Mouse (Mus musculus) myocyte (in vitro differentiated cells): ENCODE data around the gene Tmem203. TPM values are rescaled to one million over a fixed set of nuclear protein-coding genes. Genes with fewer than 3 reads are reported as not detected.

Source experiments
- H3K27me3 ChIP-seq: one replicate; pipeline ENCODE4 v1.6.1; 2011; ENCODE audit not compliant: control insufficient read depth, insufficient read depth, insufficient read length
- H3K36me3 ChIP-seq: one replicate; pipeline ENCODE4 v1.6.1; 2011; ENCODE audit not compliant: control insufficient read depth, insufficient read depth
- H3K4me2 ChIP-seq: one replicate; pipeline ENCODE4 v1.6.1; 2011; ENCODE audit warnings: low read depth, control low read depth
- H3K4me3 ChIP-seq: one replicate; pipeline ENCODE4 v1.5.1; 2011; ENCODE audit warnings: mild to moderate bottlenecking, control low read depth, moderate library complexity
- H3K79me2 ChIP-seq: one replicate; pipeline ENCODE4 v1.6.1; 2011; ENCODE audit not compliant: control insufficient read depth, insufficient read depth
- H3ac ChIP-seq: one replicate; pipeline ENCODE4 v1.6.1; 2011; ENCODE audit not compliant: control insufficient read depth, insufficient read length
- CEBPB ChIP-seq: IDR thresholded peaks from 2 replicates; pipeline ENCODE4 v1.6.1; 2011; ENCODE audit warnings: mild to moderate bottlenecking, moderate library complexity; ENCODE audit not compliant: poor library complexity, insufficient read depth, severe bottlenecking
- E2F4 ChIP-seq: IDR thresholded peaks from one replicate; pipeline ENCODE4 v1.6.1; 2011; ENCODE audit warnings: mild to moderate bottlenecking, control low read depth, moderate library complexity; ENCODE audit not compliant: insufficient read depth
- MAX ChIP-seq: IDR thresholded peaks from one replicate; pipeline ENCODE4 v1.6.1; 2011; ENCODE audit warnings: low read depth, mild to moderate bottlenecking, control low read depth
- MYOD1 ChIP-seq, 3 experiments: IDR thresholded peaks; one replicate each; pipeline ENCODE4 v1.6.1; 2011; ENCODE audit warnings: control low read depth in 2 of 3, low read depth in 2 of 3, mild to moderate bottlenecking in 2 of 3, moderate library complexity in 1 of 3; ENCODE audit not compliant: insufficient read length in 2 of 3, control insufficient read depth in 1 of 3
- MYOG ChIP-seq, 3 experiments: IDR thresholded peaks; one replicate each; pipeline ENCODE4 v1.6.1; 2011; ENCODE audit warnings: control low read depth in 2 of 3, low read depth in 2 of 3, mild to moderate bottlenecking in 2 of 3; ENCODE audit not compliant: insufficient read length in 2 of 3, control insufficient read depth in 1 of 3, insufficient read depth in 1 of 3
- POLR2A ChIP-seq: IDR thresholded peaks from one replicate; pipeline ENCODE4 v1.6.1; 2011; ENCODE audit warnings: low read depth, mild to moderate bottlenecking, control low read depth, moderate library complexity; ENCODE audit not compliant: insufficient read length
- POLR2AphosphoS2 ChIP-seq: IDR thresholded peaks from one replicate; pipeline ENCODE4 v1.6.1; 2011; ENCODE audit warnings: low read depth, control low read depth; ENCODE audit not compliant: insufficient read length
- REST ChIP-seq: IDR thresholded peaks from one replicate; pipeline ENCODE4 v1.6.1; 2011; ENCODE audit warnings: mild to moderate bottlenecking, control low read depth, moderate library complexity; ENCODE audit not compliant: insufficient read depth, insufficient read length
- SRF ChIP-seq: IDR thresholded peaks from one replicate; pipeline ENCODE4 v1.6.1; 2011; ENCODE audit warnings: low read depth; ENCODE audit not compliant: control insufficient read depth, insufficient read length
- TCF12 ChIP-seq: IDR thresholded peaks from one replicate; pipeline ENCODE4 v1.6.1; 2011; ENCODE audit warnings: mild to moderate bottlenecking, control low read depth; ENCODE audit not compliant: poor library complexity, insufficient read depth, severe bottlenecking
- TCF3 ChIP-seq: IDR thresholded peaks from one replicate; pipeline ENCODE4 v1.6.1; 2011; ENCODE audit warnings: low read depth, control low read depth; ENCODE audit not compliant: insufficient read length
- USF1 ChIP-seq: IDR thresholded peaks from one replicate; pipeline ENCODE4 v1.6.1; 2011; ENCODE audit warnings: low read depth, mild to moderate bottlenecking, control low read depth, moderate library complexity
- polyA plus RNA-seq: library from polyadenylated mRNA; unstranded; fragments of >200 nt; fragmentation: generic; extraction: Trizol; gene quantifications from one replicate; pipeline ENCODE4 v1.2.1, GENCODE M21; 2012; ENCODE audit warnings: missing spikeins

Tmem203 gene
- polyA plus RNA-seq = 47.2 TPM

DNA sequence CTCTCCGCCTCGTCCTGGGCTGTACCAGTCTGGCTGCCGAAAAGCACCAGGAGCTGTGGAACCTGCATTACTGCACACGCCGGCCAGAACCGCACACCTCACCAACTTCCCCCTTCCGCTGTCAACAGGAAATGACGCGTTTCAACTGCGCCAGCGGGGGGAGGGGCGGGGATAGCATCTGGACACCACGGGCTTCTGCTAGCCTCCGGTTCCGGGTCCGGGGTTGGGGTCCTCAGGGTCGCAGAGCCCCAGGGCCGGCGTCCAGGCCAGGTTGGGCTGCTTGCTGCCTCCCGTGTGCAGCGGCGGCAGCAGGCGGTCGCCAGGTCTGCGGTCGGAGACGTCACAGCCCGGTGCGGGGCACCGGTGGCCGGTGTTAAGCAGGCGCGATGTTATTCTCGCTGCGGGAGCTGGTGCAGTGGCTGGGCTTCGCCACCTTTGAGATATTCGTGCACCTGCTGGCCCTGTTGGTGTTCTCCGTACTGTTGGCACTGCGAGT, at the start of gene Tmem203:
Gene Tmem203, plus strand, starts transcription at position 156 of the 496 bp plus-strand sequence.
- H3ac ChIP-seq = peak within 1 kb of the TSS; percentile 73
- H3K36me3 ChIP-seq = peaks cover 6% of the 10 kb centered on the region
- H3K27me3 ChIP-seq = no peaks in the 10 kb centered on the region
- H3K4me3 ChIP-seq = peak within 1 kb of the TSS; percentile 96
- TF ChIP-seq E2F4 (no peak), MYOG (IDR thresholded peaks at IDR 0.05; ENCODE audit: control insufficient read depth in 1 of 3, insufficient read depth in 1 of 3, insufficient read length in 2 of 3, low read depth in 2 of 3) (peak in 1 of 3 experiments; percentile 47), TCF12 (no peak), CEBPB (no peak), REST (no peak), USF1 (no peak), MYOD1 (IDR thresholded peaks at IDR 0.05; ENCODE audit: control insufficient read depth in 1 of 3, insufficient read length in 2 of 3, low read depth in 2 of 3) (peak in 2 of 3 experiments; percentile 3 to 45), POLR2A (peak; percentile 71), SRF (peak; percentile 75), MAX (no peak), TCF3 (no peak), POLR2AphosphoS2 (peak; percentile 72)
- H3K4me2 ChIP-seq = peak within 1 kb of the TSS; percentile 95
- H3K79me2 ChIP-seq = peaks cover 20% of the 10 kb centered on the region

DNA sequence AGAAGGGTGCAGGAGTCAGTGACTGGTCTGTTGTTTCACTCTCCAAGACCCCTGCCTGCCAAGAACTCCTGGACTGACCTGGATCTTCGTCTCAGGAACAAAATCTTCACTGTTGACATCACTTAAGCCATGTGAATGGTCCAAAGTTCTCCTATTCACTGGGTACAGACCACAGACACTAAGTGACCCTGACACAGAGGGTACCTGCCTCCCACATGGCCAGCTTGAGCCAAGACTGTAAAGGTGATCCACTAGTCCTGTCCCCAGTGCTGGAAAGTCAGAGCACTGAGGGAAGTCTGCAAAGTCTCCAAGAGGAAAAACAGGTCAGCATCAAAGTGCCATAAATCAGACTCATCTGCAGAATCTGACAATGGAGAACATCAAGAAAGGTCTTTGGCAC, 47.6 kb upstream of the Tmem203 start:
- H3K4me3 ChIP-seq = no peak overlapping the region
- H3K4me2 ChIP-seq = no peak overlapping the region
- TF ChIP-seq POLR2A (no peak), SRF (no peak), MYOD1 (IDR thresholded peaks at IDR 0.05; ENCODE audit: control insufficient read depth in 1 of 3, insufficient read length in 2 of 3, low read depth in 2 of 3) (no peak), TCF3 (no peak), POLR2AphosphoS2 (no peak), E2F4 (no peak), CEBPB (no peak), REST (no peak), TCF12 (no peak), MYOG (IDR thresholded peaks at IDR 0.05; ENCODE audit: control insufficient read depth in 1 of 3, insufficient read depth in 1 of 3, insufficient read length in 2 of 3, low read depth in 2 of 3) (no peak), MAX (no peak), USF1 (no peak)

DNA sequence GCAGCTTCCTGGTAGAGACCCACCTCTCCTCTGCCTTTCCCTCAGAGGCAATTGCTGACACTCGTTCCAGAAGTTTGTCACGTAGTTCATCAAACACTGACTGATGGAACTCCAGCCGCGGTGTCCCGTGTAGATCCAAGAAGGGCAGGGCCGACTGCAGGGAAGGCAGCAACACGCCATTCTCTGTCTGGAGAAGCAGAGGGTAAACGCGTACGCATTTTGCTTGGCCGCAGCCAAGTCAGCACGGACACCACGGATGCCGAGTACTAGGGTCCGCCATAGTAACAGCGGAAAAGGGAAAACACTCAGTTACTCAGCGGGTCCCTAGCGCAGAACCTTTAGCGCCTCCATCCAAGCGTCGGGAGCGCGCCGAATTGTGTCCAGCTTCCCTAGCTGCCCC, 44.6 kb upstream of the Tmem203 start:
- Histone ChIP-seq H3K79me2 (peaks cover 34% of the 10 kb centered on the region), H3ac (peak overlapping the region; percentile 41), H3K4me2 (peak overlapping the region; percentile 96), H3K36me3 (peaks cover 9% of the 10 kb centered on the region), H3K4me3 (peak overlapping the region; percentile 96), H3K27me3 (no peaks in the 10 kb centered on the region)
- TF ChIP-seq TCF12 (no peak), SRF (no peak), MYOD1 (IDR thresholded peaks at IDR 0.05; ENCODE audit: control insufficient read depth in 1 of 3, insufficient read length in 2 of 3, low read depth in 2 of 3) (no peak), USF1 (no peak), MYOG (IDR thresholded peaks at IDR 0.05; ENCODE audit: control insufficient read depth in 1 of 3, insufficient read depth in 1 of 3, insufficient read length in 2 of 3, low read depth in 2 of 3) (no peak), CEBPB (no peak), POLR2A (no peak), REST (no peak), MAX (no peak), POLR2AphosphoS2 (no peak), E2F4 (no peak), TCF3 (no peak)

More for the DNA sequence above, 47.6 kb upstream of the Tmem203 start:
- no peak overlapping the region for H3ac ChIP-seq
- no peaks in the 10 kb centered on the region for H3K27me3 ChIP-seq
- H3K36me3 ChIP-seq = peaks cover 21% of the 10 kb centered on the region
- H3K79me2 ChIP-seq = peaks cover 34% of the 10 kb centered on the region

DNA sequence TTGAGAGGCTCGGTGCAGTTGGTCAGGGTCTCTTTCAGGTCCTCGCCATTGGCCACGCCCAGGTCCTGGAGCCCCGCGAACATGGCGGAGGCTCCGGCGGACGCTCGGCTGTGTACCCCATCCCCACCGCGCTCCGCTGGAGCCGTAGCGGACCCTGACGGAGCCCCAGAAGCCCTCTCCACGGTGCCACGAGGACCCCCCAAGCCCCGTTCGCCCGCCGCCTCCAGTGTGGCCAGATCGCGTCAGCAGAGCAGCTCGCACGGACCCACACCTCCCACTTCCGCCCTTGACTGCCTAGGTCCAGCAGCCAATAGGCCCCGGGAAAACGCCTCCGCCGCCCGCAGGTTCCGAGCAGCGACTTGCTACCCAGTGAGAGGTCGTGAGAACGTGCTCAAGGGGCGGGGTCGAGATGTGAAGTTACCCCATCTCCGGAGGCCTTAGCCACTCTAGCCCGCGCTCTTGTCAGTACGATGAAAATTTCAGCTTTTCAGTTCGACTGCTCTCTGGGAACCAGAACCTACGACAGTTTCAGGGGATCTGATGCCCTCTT, 44.0 kb upstream of the Tmem203 start, which contains the start of gene Nelfb:
Gene Nelfb, minus strand, starts transcription at position 369 of the 550 bp plus-strand sequence.
- Histone ChIP-seq H3K27me3 (no peaks in the 10 kb centered on the region), H3K4me3 (peak within 1 kb of the TSS; percentile 96), H3ac (peak within 1 kb of the TSS; percentile 41), H3K79me2 (peaks cover 34% of the 10 kb centered on the region), H3K36me3 (peaks cover 5% of the 10 kb centered on the region), H3K4me2 (peak within 1 kb of the TSS; percentile 96)
- TF ChIP-seq POLR2A (peak; percentile 90), POLR2AphosphoS2 (peak; percentile 87), REST (no peak), MYOG (IDR thresholded peaks at IDR 0.05; ENCODE audit: control insufficient read depth in 1 of 3, insufficient read depth in 1 of 3, insufficient read length in 2 of 3, low read depth in 2 of 3) (peak in 1 of 3 experiments; percentile 47), MYOD1 (IDR thresholded peaks at IDR 0.05; ENCODE audit: control insufficient read depth in 1 of 3, insufficient read length in 2 of 3, low read depth in 2 of 3) (peak in 1 of 3 experiments; percentile 27), E2F4 (no peak), CEBPB (no peak), MAX (no peak), TCF3 (no peak)
